Mouse (Mus musculus) ES-Bruce4 (cell line): ENCODE data around the gene Tlr4. TPM values are rescaled to one million over a fixed set of nuclear protein-coding genes. Genes with fewer than 3 reads are reported as not detected.

Experiments used
- H3K27ac ChIP-seq: 2 replicates; pipeline ENCODE4 v1.5.1; 2012; ENCODE audit warnings: low read length, inconsistent platforms; ENCODE audit not compliant: insufficient read depth
- H3K27me3 ChIP-seq: 2 replicates; pipeline ENCODE4 v1.6.1; 2012; ENCODE audit warnings: mild to moderate bottlenecking, low read length, inconsistent platforms; ENCODE audit not compliant: control insufficient read depth, poor library complexity, insufficient read depth, severe bottlenecking
- H3K36me3 ChIP-seq: 2 replicates; pipeline ENCODE4 v1.6.1; 2012; ENCODE audit warnings: inconsistent platforms, mild to moderate bottlenecking, low read length, moderate library complexity; ENCODE audit not compliant: control insufficient read depth, poor library complexity, insufficient read depth, severe bottlenecking
- H3K4me1 ChIP-seq: one replicate; pipeline ENCODE4 v1.8.1; 2011; ENCODE audit warnings: low read length; ENCODE audit not compliant: control insufficient read depth, insufficient read depth
- H3K4me3 ChIP-seq: 2 replicates; pipeline ENCODE4 v1.5.1; 2011; ENCODE audit warnings: low read depth, mild to moderate bottlenecking, low read length
- H3K9ac ChIP-seq: 2 replicates; pipeline ENCODE4 v1.6.1; 2012; ENCODE audit warnings: low read depth, mild to moderate bottlenecking, inconsistent platforms; ENCODE audit not compliant: poor library complexity, severe bottlenecking
- H3K9me3 ChIP-seq: replicated peaks from 2 replicates; pipeline ENCODE4 v1.6.1; 2012; ENCODE audit warnings: mild to moderate bottlenecking, low read length, inconsistent platforms; ENCODE audit not compliant: control insufficient read depth, poor library complexity, insufficient read depth, severe bottlenecking
- CTCF ChIP-seq: IDR thresholded peaks from one replicate; pipeline ENCODE4 v1.8.1; 2011; ENCODE audit warnings: low read depth, low read length
- EP300 ChIP-seq: IDR thresholded peaks from 2 replicates; pipeline ENCODE4 v1.6.1; 2011; ENCODE audit warnings: low read depth, low read length; ENCODE audit not compliant: insufficient read depth
- POLR2A ChIP-seq: IDR thresholded peaks from one replicate; pipeline ENCODE4 v1.8.1; 2011; ENCODE audit warnings: low read length; ENCODE audit not compliant: insufficient read depth
- polyA plus RNA-seq: library from polyadenylated mRNA; stranded (reverse); fragments of >200 nt; gene quantifications from 2 replicates; pipeline ENCODE4 v1.2.4, GENCODE M21; 2011; ENCODE audit warnings: low read depth; ENCODE audit not compliant: missing spikeins, insufficient read depth, insufficient read length

Tlr4 gene
- polyA plus RNA-seq, 1 experiment, result 0.27 TPM

DNA sequence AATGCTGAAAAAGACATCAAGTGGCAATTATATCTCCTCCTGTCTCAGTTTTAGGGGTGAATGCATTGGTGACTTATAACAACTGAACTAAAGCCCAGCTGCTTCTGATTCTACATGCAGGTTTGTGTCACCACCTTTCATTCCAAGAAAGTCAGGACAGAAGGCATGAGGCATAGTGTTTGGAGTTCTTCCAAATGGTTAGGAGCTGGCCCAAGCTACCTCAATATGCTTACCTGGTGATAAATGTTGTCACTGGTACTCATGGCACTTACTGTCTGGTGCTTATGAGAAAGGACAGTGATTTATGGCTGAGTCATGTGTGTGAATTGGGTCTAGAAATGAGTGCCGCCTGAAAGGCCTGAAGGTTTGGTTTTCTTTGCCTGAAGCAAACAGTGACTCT lies 114.5 kb downstream of the Tlr4 start:
- TF ChIP-seq EP300, result no peak
- TF ChIP-seq CTCF, result no peak
- no peak for TF ChIP-seq POLR2A

GRCm38 (mm10) chr4:66943699-66944098 lies 116.3 kb downstream of the Tlr4 start:
- no peak overlapping the region for H3K27ac ChIP-seq
- H3K4me3 ChIP-seq, result no peak overlapping the region
- TF ChIP-seq EP300 (no peak), CTCF (no peak), POLR2A (no peak)
- H3K9me3 ChIP-seq, result no peaks in the 10 kb centered on the region
- H3K27me3 ChIP-seq, result no peaks in the 10 kb centered on the region
- H3K4me1 ChIP-seq, result no peaks in the 10 kb centered on the region
- no peak overlapping the region for H3K9ac ChIP-seq
- H3K36me3 ChIP-seq, result no peaks in the 10 kb centered on the region

More for the DNA sequence above, 114.5 kb downstream of the Tlr4 start:
- Histone ChIP-seq H3K4me3 (no peak overlapping the region), H3K4me1 (no peaks in the 10 kb centered on the region), H3K9me3 (no peaks in the 10 kb centered on the region), H3K9ac (no peak overlapping the region), H3K27me3 (no peaks in the 10 kb centered on the region), H3K36me3 (no peaks in the 10 kb centered on the region), H3K27ac (no peak overlapping the region)

DNA sequence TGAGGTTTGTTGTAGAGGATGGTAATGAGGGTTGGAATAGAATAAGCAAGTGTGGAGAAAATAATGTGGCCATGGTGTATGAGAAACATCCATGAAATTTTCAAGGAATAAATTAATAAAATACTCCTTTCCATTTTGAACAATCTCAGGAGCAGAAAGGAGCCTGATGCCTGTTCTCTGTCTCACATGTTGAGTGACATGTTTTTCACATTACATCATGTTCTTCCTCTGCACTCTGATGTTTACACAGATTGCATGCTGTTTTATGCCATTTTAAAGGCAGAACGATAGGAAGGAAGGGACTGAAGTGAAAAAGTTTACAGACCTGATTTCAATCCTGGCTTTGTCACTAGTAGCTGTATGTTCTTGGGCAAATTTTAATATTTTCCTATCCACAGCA lies 120.3 kb downstream of the Tlr4 start:
- H3K27ac ChIP-seq, result no peak overlapping the region
- H3K36me3 ChIP-seq, result no peaks in the 10 kb centered on the region
- H3K4me3 ChIP-seq, result no peak overlapping the region
- H3K9ac ChIP-seq, result no peak overlapping the region
- H3K4me1 ChIP-seq, result no peaks in the 10 kb centered on the region
- no peaks in the 10 kb centered on the region for H3K27me3 ChIP-seq
- TF ChIP-seq CTCF, result no peak
- TF ChIP-seq EP300, result no peak
- TF ChIP-seq POLR2A, result no peak
- no peaks in the 10 kb centered on the region for H3K9me3 ChIP-seq

DNA sequence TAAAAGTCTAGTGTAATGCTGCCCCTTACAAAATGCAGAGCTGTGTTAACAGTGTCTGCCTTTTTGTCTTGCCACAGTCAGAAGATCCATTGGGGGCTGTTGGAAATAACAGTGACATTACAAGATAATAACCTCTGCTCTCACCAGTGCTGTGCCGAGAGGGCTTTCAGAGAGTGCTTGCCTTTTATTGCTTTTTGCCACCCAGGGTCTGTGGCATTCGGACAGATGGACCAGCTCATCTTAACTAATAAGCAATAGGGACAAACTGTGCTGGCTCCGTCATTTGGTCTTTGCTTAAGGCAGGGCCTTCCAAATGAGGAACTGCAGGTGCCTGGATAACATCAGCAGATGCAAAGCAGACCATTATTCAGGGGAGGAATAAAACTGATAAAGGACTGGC lies 147.5 kb downstream of the Tlr4 start:
- no peak for TF ChIP-seq EP300
- TF ChIP-seq CTCF, result no peak
- TF ChIP-seq POLR2A, result no peak
- H3K27me3 ChIP-seq, result no peaks in the 10 kb centered on the region
- no peaks in the 10 kb centered on the region for H3K4me1 ChIP-seq
- no peaks in the 10 kb centered on the region for H3K36me3 ChIP-seq
- no peak overlapping the region for H3K4me3 ChIP-seq
- no peak overlapping the region for H3K27ac ChIP-seq
- no peaks in the 10 kb centered on the region for H3K9me3 ChIP-seq
- no peak overlapping the region for H3K9ac ChIP-seq
